Mouse (Mus musculus): ENCODE data around the gene Dcdc2b.

DNA sequence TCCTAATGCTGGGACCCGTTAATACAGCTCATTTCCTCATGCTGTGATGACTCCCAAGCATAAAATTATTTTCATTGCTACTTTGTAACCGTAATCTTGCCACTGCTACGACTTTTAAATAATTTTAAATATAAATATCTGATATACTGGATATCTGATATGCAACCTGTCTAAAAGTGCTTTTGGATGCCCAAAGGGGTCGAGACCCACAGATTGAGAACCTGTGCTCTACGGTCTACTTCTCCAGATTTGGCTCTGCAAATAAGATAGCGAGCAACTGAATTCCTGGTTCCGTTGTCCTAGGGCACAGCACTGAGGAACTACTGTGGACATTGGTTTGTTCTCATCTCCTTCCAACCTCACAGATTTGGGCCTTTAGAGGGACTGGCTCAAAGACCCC, 36.4 kb downstream of the Dcdc2b start:
- TF ChIP-seq POLR2A (IDR thresholded peaks at IDR 0.05; ENCODE audit: insufficient read depth, low read depth, low read length) (no peak), EP300 (IDR thresholded peaks at IDR 0.05; ENCODE audit: insufficient read depth, low read depth, low read length) (no peak), CTCF (IDR thresholded peaks at IDR 0.05) (no peak)

Data from heart, adult 2 months (tissue).